ENCODE assay signal across 19 mouse cellular contexts in the genomic region with DNA sequence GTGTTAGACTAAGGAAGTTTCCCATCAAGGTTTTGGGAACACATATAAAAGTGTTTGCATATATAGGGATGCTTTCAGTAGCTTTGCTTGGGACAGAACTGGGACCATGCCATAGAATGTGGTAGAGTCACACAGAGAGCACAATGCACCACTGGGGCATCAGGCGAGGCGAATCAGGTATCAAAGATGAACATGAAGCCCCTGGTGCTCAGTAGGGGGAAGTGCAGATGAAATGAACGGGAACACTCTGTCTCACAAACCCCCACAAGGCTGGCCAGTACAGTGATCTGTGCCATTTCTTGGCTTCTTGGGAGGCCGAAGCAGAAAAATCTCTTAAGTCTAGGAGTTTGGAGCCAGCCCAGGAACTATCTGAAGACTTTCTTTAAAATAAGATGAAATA. TPM values are rescaled to one million over a fixed set of nuclear protein-coding genes. Genes with fewer than 3 reads are reported as not detected.
A peak's percentile ranks its signal among the peaks of the same experiment; 100 is the strongest.
DNase-seq lines count a peak whose midpoint lies in the region; ATAC-seq and TF ChIP-seq lines count a peak whose summit lies in the region.
"Had no signal": no experiment of that assay in that cellular context is flagged by ENCODE, and none has a peak within 500 bp of the region (broad histone marks: within the 10 kb centered on the region; RNA-seq: fewer than 3 reads in every experiment).

No protein-coding gene starts in this region.

- H3K4me2 ChIP-seq in kidney, postnatal 0 days (ENCODE audit: low read length): no peak overlapping the region
- H3K4me2 ChIP-seq in CH12.LX (ENCODE audit: insufficient read depth, low read depth, poor library complexity, severe bottlenecking): no peak overlapping the region
- H3K4me2 ChIP-seq: heart, embryonic 11.5 days; intestine, embryonic 15.5 days; liver, embryonic 13.5 days; neural tube, embryonic 12.5 days had no signal

- no peaks in the 10 kb centered on the region for H3K36me3 ChIP-seq in kidney, postnatal 0 days (ENCODE audit: insufficient read depth, low read length)
- no peaks in the 10 kb centered on the region for H3K36me3 ChIP-seq in CH12.LX (replicated peaks in 1 of 2; ENCODE audit: control insufficient read depth in 1 of 2, insufficient read depth in 1 of 2, low read length in 1 of 2)
- H3K36me3 ChIP-seq: intestine, embryonic 15.5 days; liver, embryonic 13.5 days; neural tube, embryonic 12.5 days had no signal

- no peaks in the 10 kb centered on the region for H3K79me2 ChIP-seq in CH12.LX (replicated peaks; ENCODE audit: control insufficient read depth, extremely low read depth, insufficient read depth, poor library complexity, severe bottlenecking)

- no peaks in the 10 kb centered on the region for H3K9me3 ChIP-seq in kidney, postnatal 0 days (replicated peaks; ENCODE audit: low read length)
- H3K9me3 ChIP-seq in CH12.LX (replicated peaks; ENCODE audit: low read length): no peaks in the 10 kb centered on the region
- H3K9me3 ChIP-seq: intestine, embryonic 15.5 days; liver, embryonic 13.5 days; neural tube, embryonic 12.5 days had no signal

- H3K4me3 ChIP-seq in kidney, postnatal 0 days (replicated peaks; ENCODE audit: low read depth, low read length): no peak overlapping the region
- H3K4me3 ChIP-seq in CH12.LX (replicated peaks in 1 of 3; ENCODE audit: low read depth in 2 of 3, low read length in 2 of 3, poor library complexity in 1 of 3): no peak overlapping the region
- H3K4me3 ChIP-seq: gastrocnemius, adult 2 months; intestine, embryonic 15.5 days; liver, embryonic 13.5 days; neural tube, embryonic 12.5 days had no signal

- in situ Hi-C loops in CH12.LX (cut with MboI; ENCODE audit: low pct_ligation_motif_present, low pct_unique_long_range_greater_than_20kb, low sequenced_read_pairs): loop anchor here (5.0 kb wide), 2 partner anchors 101 to 241 kb away; no protein-coding TSS in a partner anchor

- no peak for TF ChIP-seq EP300 in CH12.LX (IDR thresholded peaks at IDR 0.05; ENCODE audit: low read length)

- TF ChIP-seq RAD21 in CH12.LX (IDR thresholded peaks at IDR 0.05; ENCODE audit: low read depth, low read length): peak; percentile 26

- no peaks in the 10 kb centered on the region for H3K27me3 ChIP-seq in kidney, postnatal 0 days (ENCODE audit: insufficient read depth, low read length)
- H3K27me3 ChIP-seq in CH12.LX (replicated peaks): peaks cover under 1% of the 10 kb centered on the region
- H3K27me3 ChIP-seq: liver, embryonic 13.5 days; neural tube, embryonic 12.5 days had no signal

- WGBS in kidney, postnatal 0 days: 53% methylated on average over 4 of the region's 4 CpGs

- peak; percentile 39 for TF ChIP-seq CTCF in kidney, postnatal 0 days (IDR thresholded peaks at IDR 0.05; ENCODE audit: low read depth)
- TF ChIP-seq CTCF in CH12.LX (conservative IDR thresholded peaks at IDR 0.05 in 1 of 2, IDR thresholded peaks at IDR 0.05 in 1 of 2; ENCODE audit: low read depth in 2 of 2, low read length in 2 of 2): peak in 1 of 2 experiments; percentile 62; a peak in 3 of 4 replicates

- no peak overlapping the region for H3K9ac ChIP-seq in kidney, postnatal 0 days (ENCODE audit: low read depth, low read length)
- H3K9ac ChIP-seq in CH12.LX (ENCODE audit: insufficient read depth, low read depth): no peak overlapping the region
- H3K9ac ChIP-seq: intestine, embryonic 15.5 days; liver, embryonic 13.5 days; neural tube, embryonic 12.5 days had no signal

- H3K4me1 ChIP-seq in kidney, postnatal 0 days (replicated peaks; ENCODE audit: insufficient read depth, low read length): no peaks in the 10 kb centered on the region
- H3K4me1 ChIP-seq in CH12.LX (ENCODE audit: control insufficient read depth in 1 of 2, insufficient read depth in 2 of 2): peaks cover 0 to 2% of the 10 kb centered on the region in 2 experiments; a peak in 2 of 4 replicates
- H3K4me1 ChIP-seq: intestine, embryonic 15.5 days; liver, embryonic 13.5 days; neural tube, embryonic 12.5 days had no signal

- dilution Hi-C loops in CH12.LX (cut with MboI; ENCODE audit: extremely low pct_ligation_motif_present, extremely low pct_unique_long_range_greater_than_20kb, low sequenced_read_pairs): no loop called here

- no peak for TF ChIP-seq POLR2A in CH12.LX (IDR thresholded peaks at IDR 0.05; ENCODE audit: low read depth, low read length)

- no peak overlapping the region for H3K27ac ChIP-seq in kidney, postnatal 0 days
- no peak overlapping the region for H3K27ac ChIP-seq in CH12.LX (ENCODE audit: insufficient read depth, low read depth)
- H3K27ac ChIP-seq: gastrocnemius, adult 2 months; intestine, embryonic 15.5 days; liver, embryonic 13.5 days; neural tube, embryonic 12.5 days had no signal

- ATAC-seq in kidney, postnatal 0 days (replicated peaks; ENCODE audit: low FRiP score, low read depth): no peak
- peak; percentile 33; the same call in 1 of the 2 replicates for ATAC-seq in granulocyte monocyte progenitor cell, adult 5-6 weeks (replicated peaks; ENCODE audit: poor library complexity, severe bottlenecking)
- ATAC-seq: forebrain, embryonic 14.5 days; intestine, embryonic 15.5 days had no signal

- peak; percentile 33 for DNase-seq in kidney, postnatal 0 days (ENCODE audit: low spot score)
- no peak for DNase-seq in kidney, adult 11 months
- DNase-seq in 3T3-L1 (ENCODE audit: low read depth, low spot score): peak; percentile 41
- DNase-seq in CH12.LX (ENCODE audit: extremely low read depth): peak; percentile 49
- no peak for DNase-seq in gastrocnemius, adult 18-20 months (ENCODE audit: low spot score)
- no peak for DNase-seq in adrenal gland, adult 8-10 months
- DNase-seq: cerebellum, adult 11-12 months; cerebellum, postnatal 36 days; gastrocnemius, adult 2 months; kidney, postnatal 14 days; left cerebral cortex, postnatal 4 days; liver, embryonic 13.5 days had no signal

TF ChIP-seq in CH12.LX, 34 proteins besides CTCF, POLR2A, EP300 and RAD21:
- TF ChIP-seq SMC3 (IDR thresholded peaks at IDR 0.05; ENCODE audit: low read depth, low read length) (peak; percentile 51), HCFC1 (IDR thresholded peaks at IDR 0.05; ENCODE audit: low read depth, low read length) (no peak)

RNA-seq across cellular contexts. Expression of a gene that starts 31.6 kb away (rescaled TPM):
- polyA plus RNA-seq in kidney, postnatal 0 days (2015; fragmentation: Nextera tagmentation; extraction: Ambion mirVana): not detected in 2 replicates
- total RNA-seq in CH12.LX (2012; rRNA removed) (1.2 and 2.1 TPM in 2 replicates), CH12.LX (2014; rRNA removed) (0.88 and 1.1 TPM in 2 replicates)
- polyA plus RNA-seq in CH12.LX (2012; ENCODE audit: insufficient read length, low read depth): 2.4 and 2.8 TPM in 2 replicates
- not detected in 2 replicates for total RNA-seq in granulocyte monocyte progenitor cell, adult 5-6 weeks (2014; fragmentation: Nextera tagmentation)
- not detected in 2 replicates for total RNA-seq in granulocyte monocyte progenitor cell, adult 5-6 weeks (2017)
- total RNA-seq in gastrocnemius, adult 18-20 months (2021): 1 to 10 TPM; 4.0 to 5.7 TPM
- total RNA-seq in adrenal gland, adult 8-10 months (2022): under 1 TPM in 1 of 4 experiments, not detected in 3; 0.03 TPM
- total RNA-seq: hematopoietic stem cell, adult 5-6 weeks had no signal
- polyA plus RNA-seq: forebrain, embryonic 14.5 days; heart, embryonic 11.5 days; intestine, embryonic 15.5 days; liver, embryonic 13.5 days; neural tube, embryonic 12.5 days; stomach, embryonic 14.5 days had no signal

Comparison
In these comparisons a context has a peak if more than half of its experiments do, and no peak if none do; other contexts are left out.
1. DNase-seq: peak in kidney, postnatal 0 days (single experiment), 3T3-L1 (single experiment) and CH12.LX (single experiment); none in kidney, adult 11 months (single experiment), gastrocnemius, adult 18-20 months (single experiment) and adrenal gland, adult 8-10 months (single experiment).